Mouse (Mus musculus) embryo, embryonic 9.5 days (tissue): ENCODE measurements at regions not wholly inside any gene's neighbourhood (a gene's known extent, or its start where the extent isn't known, plus 50 kb on each side); places are given as distances from the start of the nearest gene placed in this dataset.
"Not testable (repeated sequence)": the region's sequence is repeated elsewhere in the genome, so short reads cannot be mapped to it uniquely, and the experiment has no call there.

ENCODE experiments used
- DNase-seq: peaks from one replicate; pipeline ENCODE4 v3.0.0-alpha.2; 2017; ENCODE audit errors: extremely low spot score

DNA sequence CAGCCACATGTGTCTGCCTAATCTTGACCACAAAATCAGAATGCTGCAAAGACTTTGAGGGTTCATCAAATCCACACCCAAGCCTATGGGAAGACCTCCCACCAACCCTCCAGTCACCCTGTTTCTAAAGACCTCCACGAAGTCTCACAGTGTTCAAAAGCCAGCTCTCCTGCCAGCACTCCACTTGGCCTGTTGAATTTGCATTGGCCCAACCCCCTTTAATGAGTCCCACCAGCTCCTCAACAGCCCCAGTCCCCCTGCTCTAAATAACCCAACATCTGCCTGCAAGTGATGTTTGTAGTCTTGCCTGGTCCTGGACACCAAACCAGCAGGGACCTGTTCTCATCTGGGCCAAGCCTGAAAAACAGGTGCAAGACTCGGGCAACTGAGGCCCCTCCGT is 106.6 kb upstream of the Nt5e start:
- no peak for DNase-seq

DNA sequence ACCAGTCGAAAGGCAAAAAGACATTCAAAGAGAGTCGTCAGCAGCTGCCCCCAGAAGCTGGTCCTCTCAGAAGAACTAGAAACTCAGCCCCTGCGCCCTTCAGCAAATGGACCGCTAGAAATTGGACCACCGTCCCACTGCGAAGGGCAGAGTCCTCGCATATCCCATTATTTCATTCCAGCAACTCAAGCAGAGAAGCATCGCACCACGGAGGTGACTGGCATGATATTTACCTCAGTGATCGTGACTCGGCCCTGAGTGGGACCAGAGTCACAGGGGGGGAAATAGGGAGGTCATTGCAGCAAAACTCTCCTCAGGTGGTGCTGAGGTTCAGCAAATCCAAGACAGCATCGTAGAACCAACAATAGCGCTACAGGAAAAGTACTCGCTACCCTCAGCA is 105.7 kb upstream of the Nt5e start:
- no peak for DNase-seq

DNA sequence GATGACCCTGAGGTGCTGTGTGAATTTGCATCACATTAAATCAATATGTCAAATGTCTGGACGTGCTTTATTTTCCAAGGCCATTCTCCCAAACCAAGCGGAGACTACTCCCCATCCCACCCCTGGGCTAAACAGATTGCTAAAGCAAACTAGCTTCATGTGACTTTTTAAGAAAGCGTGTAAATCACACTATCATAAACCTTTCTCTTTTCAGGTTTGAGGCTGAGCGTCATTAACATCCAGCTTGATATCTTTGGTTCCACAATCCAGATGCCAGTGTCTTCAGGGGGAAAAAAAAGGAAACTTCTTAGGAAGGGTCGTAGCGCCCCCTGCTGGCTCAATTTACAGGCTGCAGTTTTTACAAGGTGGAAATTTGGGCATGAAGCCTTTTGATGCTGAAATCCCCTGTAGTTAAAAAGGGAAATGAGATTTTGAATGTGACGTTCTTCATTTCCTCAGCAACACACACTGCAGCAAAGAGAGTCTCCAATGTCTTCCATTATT is 105.1 kb upstream of the Nt5e start:
- peak; percentile 68 for DNase-seq

DNA sequence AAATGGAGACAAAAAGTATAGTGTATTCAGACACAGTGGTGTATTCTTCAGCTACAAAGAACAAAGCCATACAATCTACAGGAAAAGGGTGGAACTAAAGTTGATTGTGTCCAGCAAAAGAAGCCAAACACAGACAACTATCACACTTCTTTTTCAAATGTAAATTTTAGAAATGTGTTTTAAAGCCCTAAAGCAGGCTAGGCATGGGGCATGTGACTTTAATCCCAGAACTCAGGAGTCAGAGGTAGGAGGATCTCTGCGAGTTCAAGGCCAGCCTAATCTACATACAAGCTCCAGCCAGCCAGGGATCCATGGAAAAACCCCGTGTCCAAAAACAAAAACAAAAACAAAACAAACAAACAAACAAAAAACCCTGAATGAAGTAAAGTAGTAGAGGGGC is 89.9 kb upstream of the Nt5e start:
- DNase-seq: no peak

DNA sequence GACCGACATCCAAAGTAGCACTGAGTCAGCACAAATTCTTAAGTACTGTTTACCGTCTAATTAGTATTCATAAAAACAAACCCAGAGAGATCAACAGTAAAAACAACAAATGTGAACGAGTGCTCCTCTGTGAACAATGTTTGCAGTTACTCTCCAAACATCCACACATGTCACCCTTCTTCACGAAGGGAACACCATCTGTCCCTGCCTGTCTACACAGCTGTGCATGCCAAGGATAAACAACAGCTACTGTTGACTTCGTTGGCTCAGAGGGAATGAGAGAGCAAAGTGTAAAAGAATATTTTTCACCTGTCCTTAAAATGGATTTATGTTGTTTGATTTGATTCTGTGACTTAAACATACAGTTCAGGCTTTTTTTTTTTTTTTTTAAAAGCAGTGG is 88.7 kb upstream of the Nt5e start:
- no peak for DNase-seq

DNA sequence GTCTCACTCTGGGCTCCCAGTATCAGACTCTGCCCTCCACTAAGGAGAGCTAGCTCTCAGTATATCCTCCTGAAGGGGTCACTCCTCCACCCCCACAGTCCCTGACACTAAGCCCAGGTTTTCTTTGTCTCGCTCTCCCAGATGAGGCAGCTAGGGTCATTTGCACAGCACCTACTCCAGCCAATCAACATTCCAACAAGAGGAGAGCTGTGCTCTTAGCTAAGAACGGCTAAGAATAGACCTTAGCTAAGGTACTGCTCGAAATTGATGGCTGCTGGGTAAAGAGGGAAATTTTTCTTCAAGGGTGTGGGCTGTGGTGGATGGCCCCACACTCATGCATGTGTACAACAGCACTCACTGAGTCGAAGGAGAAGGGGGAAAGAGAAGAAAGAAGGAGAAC is 86.3 kb upstream of the Nt5e start:
- DNase-seq: peak; percentile 17

DNA sequence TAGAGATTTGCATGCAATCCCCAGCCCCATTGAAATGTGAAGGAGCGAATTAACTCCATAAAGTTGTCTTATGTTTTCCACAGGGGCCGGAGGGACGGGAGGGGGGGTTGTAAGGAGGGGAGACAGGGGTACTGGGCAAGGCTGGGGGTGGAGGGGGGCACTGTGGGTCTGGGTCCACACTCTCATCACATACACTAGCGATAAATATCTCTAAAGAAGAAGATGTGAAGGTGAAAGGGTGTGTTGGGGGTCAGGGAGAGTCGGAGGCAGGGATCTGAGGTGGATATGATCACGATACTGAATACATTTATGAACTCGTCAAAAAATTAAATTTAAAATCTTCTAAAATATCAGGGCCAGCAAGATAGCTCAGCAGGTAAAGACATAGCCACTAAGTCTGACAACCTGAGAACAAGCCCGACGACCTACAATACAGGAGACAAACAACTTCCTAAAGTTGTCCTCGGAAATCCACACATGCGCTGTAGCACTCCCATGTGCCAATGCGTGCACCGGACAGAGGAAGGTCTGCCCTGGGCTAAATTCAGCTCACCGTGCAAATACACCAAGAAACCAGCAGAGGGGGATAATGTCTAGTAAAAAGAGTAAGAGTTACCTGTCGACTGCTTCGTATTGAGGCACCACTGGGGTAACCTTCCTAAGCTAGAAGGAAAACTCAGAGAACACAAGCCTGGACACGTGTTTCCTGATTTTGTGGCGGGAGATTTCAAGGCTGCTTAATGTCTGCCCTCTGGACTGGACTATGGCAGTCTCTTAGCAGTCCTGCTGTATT is 85.6 kb upstream of the Nt5e start:
- DNase-seq: peak; percentile 87

DNA sequence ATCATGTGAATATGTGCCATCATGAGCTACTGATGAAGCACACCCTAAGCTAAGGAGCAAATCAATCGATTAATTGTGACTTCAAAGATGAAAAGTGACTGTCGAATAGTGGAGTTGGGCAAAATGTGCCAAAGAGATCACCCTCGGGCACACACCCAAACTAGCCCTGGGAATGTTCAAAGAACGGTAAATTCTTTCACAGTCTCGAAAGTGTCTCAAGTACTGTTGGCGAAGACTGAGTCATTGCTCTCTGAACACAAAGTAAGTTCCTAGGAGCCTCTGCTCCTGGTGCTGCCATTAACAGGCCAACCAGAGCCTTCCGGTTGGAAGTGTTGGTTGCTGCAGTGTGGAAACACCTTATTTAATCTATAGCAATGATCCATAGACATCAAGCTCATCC is 84.5 kb upstream of the Nt5e start:
- DNase-seq: no peak

DNA sequence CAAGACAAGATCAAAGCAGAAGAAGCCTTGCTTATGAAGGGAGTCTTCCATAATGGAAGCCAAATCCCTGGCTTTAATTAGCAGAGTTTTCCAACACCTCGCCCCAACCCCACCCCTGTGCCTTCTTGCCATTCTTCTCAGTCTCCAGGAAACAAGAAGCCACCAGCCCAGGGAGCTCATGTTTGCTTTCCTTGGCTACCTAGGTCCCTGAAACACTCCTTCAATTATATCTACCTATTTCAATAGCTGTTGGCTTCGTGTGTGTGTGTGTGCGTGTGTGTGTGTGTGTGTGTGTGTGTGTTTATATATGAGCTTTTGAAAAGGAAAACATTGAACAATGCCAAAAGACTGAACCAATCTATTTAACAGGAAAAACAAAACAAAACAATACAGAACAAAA is 82.5 kb upstream of the Nt5e start:
- no peak for DNase-seq

DNA sequence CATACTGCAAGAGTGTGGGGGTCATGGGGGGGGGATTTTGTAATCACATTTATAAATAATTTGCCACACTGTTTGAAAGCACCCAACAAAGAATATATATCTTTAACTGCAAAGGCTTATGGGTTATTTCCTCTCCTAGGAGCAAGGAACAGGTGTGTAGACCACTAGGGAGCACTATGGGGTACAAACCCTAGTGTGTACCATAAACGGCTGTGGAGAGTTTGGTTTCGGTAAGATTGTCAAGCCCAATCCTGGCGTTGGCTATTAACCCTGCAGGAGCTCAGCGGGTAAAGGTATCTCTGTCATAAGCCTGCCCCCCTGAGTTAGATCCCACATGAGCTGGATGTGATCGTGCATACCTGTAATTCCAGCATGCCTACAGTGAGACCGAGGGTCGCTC is 71.0 kb upstream of the Nt5e start:
- no peak for DNase-seq

DNA sequence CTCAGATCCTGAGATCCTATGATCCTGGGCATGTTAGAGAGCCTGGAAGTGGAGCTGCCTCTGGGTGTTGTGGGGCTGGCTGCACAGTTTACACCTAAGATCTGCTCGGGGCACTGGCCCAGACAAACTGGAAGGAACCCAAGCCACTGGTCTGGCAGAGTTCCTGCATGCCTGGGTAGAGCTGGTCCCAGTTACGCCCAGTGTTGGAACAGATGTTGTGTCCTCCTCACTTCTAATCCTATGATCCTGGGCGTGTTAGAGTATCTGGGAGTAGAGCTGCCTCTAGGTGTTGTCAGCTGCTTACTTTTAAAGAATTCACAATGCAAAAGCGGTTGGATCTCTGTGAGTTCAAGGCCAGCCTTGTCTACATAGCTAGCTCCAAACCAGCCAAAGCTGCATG is 67.4 kb upstream of the Nt5e start:
- no peak for DNase-seq

DNA sequence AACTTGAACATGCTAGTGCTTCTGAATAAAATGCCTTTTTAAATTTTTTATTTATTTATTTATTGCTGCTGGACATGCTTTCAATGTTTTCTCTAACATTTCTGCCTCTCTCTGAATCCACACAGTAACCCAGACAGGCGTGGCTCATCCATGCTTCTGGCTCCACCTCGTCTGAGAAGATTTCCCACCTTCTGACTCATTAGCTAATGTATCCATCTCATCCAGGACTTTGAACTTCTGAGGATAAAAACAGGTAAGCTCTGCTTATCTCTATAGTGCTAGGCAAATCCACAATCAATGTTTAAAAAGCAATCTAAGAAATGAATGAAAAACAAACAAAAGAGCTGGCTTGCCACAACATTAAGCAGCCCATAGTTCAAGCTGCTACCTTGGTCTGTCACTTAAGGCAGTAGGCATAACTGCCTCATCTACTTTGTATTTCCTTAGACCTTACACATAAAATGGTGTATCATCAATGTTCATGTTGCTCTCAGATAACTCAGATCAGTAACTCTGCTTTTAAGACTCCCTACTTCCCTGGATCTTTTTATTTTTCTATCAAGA is 66.8 kb upstream of the Nt5e start:
- no peak for DNase-seq

DNA sequence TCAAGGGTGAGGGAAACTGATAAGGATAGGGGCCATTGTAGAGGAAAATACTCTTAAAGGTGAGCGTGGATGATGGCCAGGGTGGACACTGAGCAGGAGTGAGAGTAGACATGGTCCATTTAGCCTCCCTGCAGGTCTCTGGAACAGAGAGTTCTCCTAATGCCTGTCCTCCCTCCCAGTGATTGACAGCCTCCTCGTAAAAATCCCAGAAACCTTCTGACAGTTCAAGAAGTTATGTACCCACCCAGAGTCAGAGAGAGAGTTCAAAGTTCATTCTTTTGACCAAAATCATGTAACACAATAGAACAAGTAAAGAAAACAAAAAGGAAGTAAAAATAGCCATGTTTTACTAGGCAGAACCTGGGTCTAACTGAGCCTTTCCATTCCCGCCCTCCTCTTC is 64.5 kb upstream of the Nt5e start:
- no peak for DNase-seq

DNA sequence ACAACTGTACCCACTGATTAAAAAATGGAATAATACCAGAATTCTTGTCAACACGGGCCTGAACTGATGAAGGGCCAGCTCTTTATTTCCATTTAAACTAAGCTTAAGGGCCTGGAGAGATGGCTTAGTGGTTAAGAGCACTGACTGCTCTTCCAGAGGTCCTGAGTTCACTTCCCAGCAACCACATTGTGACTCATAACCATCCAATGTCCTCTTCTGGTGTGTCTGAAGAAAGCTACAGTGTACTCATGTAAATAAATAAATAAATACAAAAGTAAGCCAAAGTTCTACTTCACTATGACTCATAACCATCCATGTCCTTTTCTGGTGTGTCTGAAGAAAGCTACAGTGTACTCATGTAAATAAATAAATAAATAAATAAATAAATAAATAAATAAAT is 60.7 kb upstream of the Nt5e start:
- DNase-seq: not testable (repeated sequence)

DNA sequence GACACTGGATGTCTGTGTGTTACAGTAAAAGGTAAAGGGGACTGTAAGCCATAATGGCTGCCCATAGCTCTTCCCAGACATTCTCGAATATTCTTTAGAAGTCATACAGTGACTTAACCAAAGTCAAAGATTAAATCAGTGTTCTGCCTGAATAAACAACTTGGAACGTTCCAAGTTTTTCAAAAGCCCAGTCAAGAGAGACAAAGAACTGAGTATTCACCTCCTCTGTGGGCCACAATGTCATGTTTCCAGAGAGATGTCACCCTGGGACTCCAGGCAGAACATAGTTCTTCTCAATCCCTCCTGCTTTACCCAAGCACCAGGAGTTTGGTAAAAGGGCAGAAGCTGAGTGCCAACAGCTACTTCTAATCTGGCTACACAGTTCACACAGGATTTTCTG is 58.2 kb upstream of the Nt5e start:
- no peak for DNase-seq

DNA sequence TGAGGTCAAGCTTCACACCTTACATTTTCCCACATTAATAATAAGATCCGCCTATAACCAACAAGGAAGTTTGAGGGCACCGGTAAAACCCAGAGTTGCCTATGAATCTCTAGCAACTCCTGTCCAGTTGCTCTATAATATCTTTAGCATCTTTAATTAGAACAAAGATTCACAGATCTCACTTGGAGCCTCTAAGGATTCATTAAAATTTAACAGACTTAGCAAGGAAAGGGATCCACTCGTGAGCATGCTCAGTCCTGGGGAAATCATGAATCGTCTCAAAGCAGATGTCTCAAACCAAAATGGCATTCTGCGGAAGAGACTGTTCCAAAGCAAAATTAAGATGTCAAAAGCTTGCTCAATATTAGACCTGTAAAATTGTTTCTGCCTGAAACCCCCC is 57.8 kb upstream of the Nt5e start:
- DNase-seq: no peak

DNA sequence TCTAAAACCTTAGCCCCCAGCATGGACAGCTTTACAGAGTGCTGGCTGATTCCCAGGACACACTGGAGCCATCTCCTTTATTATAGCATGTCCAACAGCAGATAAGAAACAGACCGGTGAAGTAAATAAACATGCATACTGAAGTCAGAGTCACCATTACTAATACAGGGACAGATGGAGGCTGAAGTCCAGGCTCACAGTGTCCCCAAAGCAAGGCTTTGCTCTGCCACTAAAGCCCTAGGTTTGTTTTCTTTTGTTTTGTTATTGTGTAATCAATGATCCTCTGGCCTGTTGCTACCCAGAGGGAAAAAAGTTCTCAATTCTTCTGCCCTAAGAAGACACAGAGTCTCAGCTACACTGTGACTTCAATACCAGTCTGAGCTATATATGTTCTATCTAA is 56.2 kb upstream of the Nt5e start:
- DNase-seq: no peak

DNA sequence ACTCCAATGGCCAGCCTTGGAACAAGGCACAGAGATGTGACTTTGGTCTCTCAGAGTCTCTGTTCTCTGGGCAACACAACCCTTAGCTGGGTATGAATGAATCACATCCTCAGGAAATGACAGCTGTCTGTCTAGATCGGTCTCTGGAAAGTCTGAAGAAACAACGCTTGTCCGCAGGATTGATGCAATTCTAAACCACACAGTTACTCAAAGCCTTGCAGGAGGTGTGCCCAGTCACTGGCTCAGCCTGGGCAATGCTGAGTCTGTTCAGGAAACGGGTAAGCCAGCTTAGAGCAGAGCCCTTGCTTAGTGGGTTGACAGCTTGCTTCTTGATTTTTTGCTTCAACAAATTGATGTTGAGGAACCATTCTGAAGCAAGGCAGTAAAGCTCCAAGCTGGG is 53.7 kb upstream of the Nt5e start:
- no peak for DNase-seq

DNA sequence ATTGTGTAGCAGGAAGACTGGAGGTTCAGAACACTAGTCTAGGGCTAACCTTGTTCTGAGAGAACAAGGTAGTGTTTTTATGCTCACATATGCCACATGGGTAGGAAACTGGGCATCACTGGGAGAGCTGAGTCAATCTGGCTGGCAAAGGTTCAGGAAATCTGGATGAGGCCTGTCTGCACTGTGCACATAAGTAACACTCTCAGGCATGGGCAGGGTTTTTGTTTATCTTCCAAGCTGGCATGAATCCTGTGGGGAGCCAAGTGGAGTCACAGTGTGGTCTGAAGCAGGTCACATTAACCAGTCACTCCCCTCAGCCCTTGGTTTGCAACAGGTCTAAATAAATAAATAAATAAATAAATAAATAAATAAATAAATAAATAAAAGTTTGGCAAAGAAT is 53.0 kb upstream of the Nt5e start:
- no peak for DNase-seq

DNA sequence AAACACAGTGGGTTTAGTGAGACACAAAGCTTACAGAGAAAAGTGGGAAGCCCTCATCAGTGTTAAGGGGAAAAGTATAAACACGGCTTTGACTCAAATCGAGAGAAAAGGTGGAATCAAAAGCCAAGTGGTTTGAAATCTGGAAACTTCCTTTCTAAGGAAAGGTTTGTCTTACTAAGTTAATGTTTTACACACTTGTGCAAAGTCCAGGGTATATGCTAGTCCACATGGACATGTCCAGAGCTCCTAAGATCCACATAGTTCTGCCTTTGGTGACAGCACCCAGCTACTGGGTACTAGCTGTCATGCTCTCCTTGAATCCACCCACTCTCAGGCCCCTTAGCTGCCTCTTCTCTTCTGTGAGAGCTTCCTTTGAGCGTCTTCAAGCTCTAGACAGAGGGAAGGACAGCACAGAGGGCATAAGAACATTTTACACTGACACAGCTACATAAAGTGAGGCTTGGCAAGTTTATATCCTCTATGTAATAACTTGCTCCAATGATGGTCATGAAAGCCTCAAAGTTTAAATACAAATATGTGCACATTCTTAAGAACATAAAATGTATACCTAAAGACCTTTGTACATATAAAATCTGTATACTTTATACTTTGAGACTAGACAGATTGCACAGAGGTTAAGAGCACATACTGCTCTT is 52.2 kb upstream of the Nt5e start:
- DNase-seq: no peak

DNA sequence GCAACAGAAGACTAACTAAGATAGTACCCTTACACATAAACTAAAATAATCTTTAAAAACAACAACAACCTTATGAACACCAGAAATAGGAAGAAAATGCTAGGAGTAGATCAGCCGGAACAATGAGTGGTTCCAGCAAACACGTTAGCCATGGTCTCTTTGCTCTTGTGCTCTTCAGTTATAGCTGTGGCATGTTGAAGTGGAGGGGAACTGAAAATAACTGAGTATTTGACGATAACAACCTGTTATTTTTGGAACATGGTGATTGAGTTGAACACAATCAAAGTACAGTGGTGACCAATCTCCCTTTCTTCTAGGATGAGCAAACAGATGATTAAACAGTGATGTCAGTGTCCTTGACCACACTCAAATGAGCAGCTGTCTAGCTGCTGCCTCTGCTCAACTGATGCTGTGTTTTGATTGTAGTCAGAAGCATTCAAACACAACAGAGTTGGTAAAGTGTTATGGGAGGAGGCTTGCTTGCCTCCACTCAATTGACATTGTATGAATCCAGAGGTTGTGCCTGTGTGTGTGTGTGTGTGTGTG is 50.9 kb upstream of the Nt5e start:
- no peak for DNase-seq

DNA sequence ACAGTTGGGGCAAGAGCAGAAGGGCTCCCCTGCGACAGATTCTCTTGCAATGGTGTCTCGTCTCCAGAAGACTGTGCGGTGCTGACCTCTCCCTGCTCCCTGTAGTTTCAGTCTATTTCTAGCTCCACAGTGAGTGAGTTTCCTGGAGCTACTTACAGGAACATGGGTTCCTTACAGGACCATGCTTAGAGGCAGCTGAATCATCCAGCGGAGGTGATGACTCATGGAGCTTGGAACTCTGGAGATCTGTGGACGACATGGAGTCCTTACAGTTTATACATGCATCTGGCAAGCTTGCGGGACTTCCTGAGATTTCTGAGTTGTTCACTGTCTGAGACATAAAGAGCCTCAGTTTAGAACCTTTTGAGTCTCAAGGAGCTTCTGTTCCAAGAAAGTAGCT is 50.0 kb upstream of the Nt5e start:
- no peak for DNase-seq
